Mouse (Mus musculus) heart, postnatal 0 days (tissue): Measurements from ENCODE around the gene Lsm12. TPM values are rescaled to one million over a fixed set of nuclear protein-coding genes. Genes with fewer than 3 reads are reported as not detected.

ENCODE experiments used
- ATAC-seq: fragments of 200-750 bp; cut with Nextera tagmentation; 2 replicates; pipeline ENCODE4 v1.8.0; 2017; ENCODE audit warnings: low read depth, moderate number of reproducible peaks, moderate library complexity; ENCODE audit not compliant: insufficient read depth
- DNase-seq: peaks from one replicate; pipeline ENCODE4 v3.0.0-alpha.2; 2016; ENCODE audit warnings: low spot score
- H3K27ac ChIP-seq: fragments of 300-500 bp; sonication (generic); 2 replicates; pipeline ENCODE4 v1.5.1; 2014; ENCODE audit warnings: low read depth, mild to moderate bottlenecking
- H3K27me3 ChIP-seq: fragments of 300-500 bp; sonication (generic); 2 replicates; pipeline ENCODE4 v1.6.1; 2014; ENCODE audit warnings: low read length, mixed read lengths; ENCODE audit not compliant: control insufficient read depth, insufficient read depth
- H3K36me3 ChIP-seq: fragments of 300-500 bp; sonication (generic); replicated peaks from 2 replicates; pipeline ENCODE4 v1.6.1; 2014; ENCODE audit warnings: low read length, mixed read lengths; ENCODE audit not compliant: control insufficient read depth, insufficient read depth
- H3K4me1 ChIP-seq: fragments of 300-500 bp; sonication (generic); 2 replicates; pipeline ENCODE4 v1.6.1; 2014; ENCODE audit warnings: antibody characterized with exemption; ENCODE audit not compliant: control insufficient read depth, insufficient read depth
- H3K4me2 ChIP-seq: fragments of 300-500 bp; sonication (generic); 2 replicates; pipeline ENCODE4 v1.6.1; 2014; ENCODE audit warnings: low read depth, mild to moderate bottlenecking, low read length, moderate library complexity
- H3K4me3 ChIP-seq: fragments of 300-500 bp; sonication (generic); 2 replicates; pipeline ENCODE4 v1.5.1; 2014; ENCODE audit warnings: low read depth, low read length
- H3K9ac ChIP-seq: fragments of 300-500 bp; sonication (generic); replicated peaks from 2 replicates; pipeline ENCODE4 v1.6.1; 2014; ENCODE audit warnings: low read depth, low read length, mixed read lengths
- H3K9me3 ChIP-seq: fragments of 300-500 bp; sonication (generic); replicated peaks from 2 replicates; pipeline ENCODE4 v1.6.1; 2016; ENCODE audit warnings: low read length; ENCODE audit not compliant: control insufficient read depth
- CTCF ChIP-seq: IDR thresholded peaks from 2 replicates; pipeline ENCODE4 v1.5.1; 2016; ENCODE audit warnings: antibody characterized with exemption, control low read depth, low read depth
- EP300 ChIP-seq: IDR thresholded peaks from 2 replicates; pipeline ENCODE4 v1.6.1; 2016; ENCODE audit warnings: antibody characterized with exemption, low read depth
- WGBS: fragments of 180-500 bp; shearing (Covaris S2); extraction: QIAGEN DNeasy Blood & Tissue Kit; methylation state at CpG from one replicate; pipeline ENCODE4 v1.1.7; 2014; 5-methylcytosine and 5-hydroxymethylcytosine counted together
- polyA plus RNA-seq: library from polyadenylated mRNA; unstranded; fragments of >200 nt; fragmentation: Nextera tagmentation; extraction: Ambion mirVana; gene quantifications from 2 replicates; pipeline ENCODE4 v1.2.1, GENCODE M21; 2015
- total RNA-seq: library from RNA; depleted of rRNA; stranded (reverse); fragments of >200 nt; gene quantifications from 2 replicates; pipeline ENCODE4 v1.2.3, GENCODE M21; 2014; ENCODE audit warnings: low replicate concordance

Lsm12 gene
- total and polyA plus RNA-seq, 2 experiments from 2014 or later: 36.0 to 92.7 TPM

DNA sequence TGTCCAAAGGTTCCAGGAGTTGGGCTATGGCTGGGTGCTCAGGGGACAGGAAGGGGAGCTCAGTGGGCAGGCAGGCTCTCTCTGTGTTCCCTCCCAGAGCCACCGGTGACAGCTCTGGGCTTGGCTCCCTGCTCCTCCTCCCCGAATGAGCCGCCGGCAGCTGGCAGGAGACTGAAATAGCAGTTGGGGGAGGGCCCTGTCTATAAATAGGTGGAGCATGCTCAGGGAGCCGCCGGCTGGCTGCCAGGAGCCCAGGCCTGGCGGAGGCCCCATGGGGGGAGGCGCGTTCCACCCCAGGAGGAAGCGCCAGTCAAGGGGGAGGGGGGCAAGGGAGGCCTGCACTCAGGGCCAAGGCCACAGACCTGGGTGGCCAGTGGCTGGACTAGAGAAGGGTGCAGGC lies 33.7 kb upstream of the Lsm12 start:
- peak overlapping the region; percentile 92 for H3K27ac ChIP-seq
- ATAC-seq (peak; percentile 73), DNase-seq (peak; percentile 98)
- peaks cover 5% of the 10 kb centered on the region; the same call in 1 of the 2 replicates for H3K36me3 ChIP-seq
- H3K9me3 ChIP-seq: no peaks in the 10 kb centered on the region
- H3K4me3 ChIP-seq: peak overlapping the region; percentile 58
- peaks cover 87% of the 10 kb centered on the region for H3K4me1 ChIP-seq
- 0% methylated on average over 10 of the region's 10 CpGs for WGBS
- peak overlapping the region; percentile 80 for H3K4me2 ChIP-seq
- TF ChIP-seq CTCF: no peak
- TF ChIP-seq EP300: peak; percentile 99
- H3K9ac ChIP-seq: peak overlapping the region; percentile 65
- no peaks in the 10 kb centered on the region for H3K27me3 ChIP-seq

DNA sequence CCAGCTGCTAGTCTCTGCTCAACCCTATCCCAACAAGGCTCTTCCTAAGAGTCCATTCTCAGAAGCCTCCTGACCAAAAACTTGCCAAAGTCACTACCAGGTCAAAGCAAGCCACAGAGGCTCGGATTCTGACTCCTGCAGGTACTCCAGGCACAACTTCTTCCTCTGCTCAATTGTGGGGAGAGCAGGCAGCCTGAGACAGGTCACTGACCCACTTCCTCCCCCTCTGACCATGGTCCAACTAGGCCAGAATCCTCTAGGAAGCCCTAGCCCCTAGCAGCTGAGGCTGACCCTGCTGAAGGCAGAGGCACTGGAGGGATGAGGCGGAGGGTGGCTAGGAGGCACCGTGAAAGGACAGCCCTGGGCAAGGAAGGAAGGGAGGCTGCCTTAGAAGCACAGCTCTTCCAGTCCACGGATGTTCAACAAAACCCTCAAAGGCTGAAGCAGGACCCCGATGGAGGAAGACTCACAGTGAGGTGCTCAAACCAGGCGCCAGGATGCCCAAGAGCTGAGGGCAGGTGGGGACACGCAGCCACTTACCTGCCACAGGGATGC lies 32.9 kb upstream of the Lsm12 start:
- Histone ChIP-seq H3K36me3 (peaks cover 5% of the 10 kb centered on the region; the same call in 1 of the 2 replicates), H3K27ac (peak overlapping the region; percentile 92), H3K4me2 (peak overlapping the region; percentile 80), H3K4me3 (peak overlapping the region; percentile 58), H3K4me1 (peaks cover 91% of the 10 kb centered on the region), H3K9ac (peak overlapping the region; percentile 65), H3K27me3 (no peaks in the 10 kb centered on the region), H3K9me3 (no peaks in the 10 kb centered on the region)
- DNase-seq: peak; percentile 46
- TF ChIP-seq CTCF (no peak), EP300 (no peak)
- WGBS: 19% methylated on average over 7 of the region's 7 CpGs
- ATAC-seq: no peak

GRCm38 (mm10) chr11:102217396-102217795 lies 32.3 kb upstream of the Lsm12 start:
- WGBS: 37% methylated on average over 6 of the region's 6 CpGs
- no peak for ATAC-seq
- DNase-seq: no peak
- H3K9me3 ChIP-seq: no peaks in the 10 kb centered on the region
- H3K36me3 ChIP-seq: peaks cover 5% of the 10 kb centered on the region; the same call in 1 of the 2 replicates
- peak overlapping the region; percentile 58 for H3K4me3 ChIP-seq
- H3K4me2 ChIP-seq: peak overlapping the region; percentile 80
- H3K4me1 ChIP-seq: peaks cover 90% of the 10 kb centered on the region
- H3K9ac ChIP-seq: peak overlapping the region; percentile 65
- TF ChIP-seq CTCF (no peak), EP300 (no peak)
- peak overlapping the region; percentile 92 for H3K27ac ChIP-seq
- no peaks in the 10 kb centered on the region for H3K27me3 ChIP-seq

DNA sequence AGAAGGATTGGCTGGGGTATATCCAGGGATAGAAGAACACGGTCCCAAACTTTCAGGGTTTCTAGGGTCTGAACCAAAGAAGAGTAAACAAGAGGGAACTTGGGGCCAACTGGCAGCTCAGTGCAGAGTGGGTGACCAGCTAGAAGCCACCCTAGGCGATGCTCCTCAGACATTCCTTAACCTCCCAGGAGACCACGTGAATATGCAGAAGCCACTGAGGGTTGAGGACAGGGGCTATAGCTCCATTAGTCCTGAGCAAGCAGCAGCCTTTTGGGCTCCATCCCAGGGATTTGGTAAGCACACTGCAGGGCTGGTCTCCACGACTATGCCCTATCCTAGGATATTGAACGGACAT lies 31.8 kb upstream of the Lsm12 start:
- Histone ChIP-seq H3K36me3 (peaks cover 5% of the 10 kb centered on the region; the same call in 1 of the 2 replicates), H3K27ac (peak overlapping the region; percentile 92), H3K27me3 (no peaks in the 10 kb centered on the region), H3K4me3 (peak overlapping the region; percentile 58), H3K9me3 (no peaks in the 10 kb centered on the region), H3K4me2 (peak overlapping the region; percentile 80), H3K4me1 (peaks cover 87% of the 10 kb centered on the region), H3K9ac (peak overlapping the region; percentile 65)
- 17% methylated on average over 5 of the region's 5 CpGs for WGBS
- DNase-seq (peak; percentile 50), ATAC-seq (no peak)
- no peak for TF ChIP-seq CTCF
- no peak for TF ChIP-seq EP300

DNA sequence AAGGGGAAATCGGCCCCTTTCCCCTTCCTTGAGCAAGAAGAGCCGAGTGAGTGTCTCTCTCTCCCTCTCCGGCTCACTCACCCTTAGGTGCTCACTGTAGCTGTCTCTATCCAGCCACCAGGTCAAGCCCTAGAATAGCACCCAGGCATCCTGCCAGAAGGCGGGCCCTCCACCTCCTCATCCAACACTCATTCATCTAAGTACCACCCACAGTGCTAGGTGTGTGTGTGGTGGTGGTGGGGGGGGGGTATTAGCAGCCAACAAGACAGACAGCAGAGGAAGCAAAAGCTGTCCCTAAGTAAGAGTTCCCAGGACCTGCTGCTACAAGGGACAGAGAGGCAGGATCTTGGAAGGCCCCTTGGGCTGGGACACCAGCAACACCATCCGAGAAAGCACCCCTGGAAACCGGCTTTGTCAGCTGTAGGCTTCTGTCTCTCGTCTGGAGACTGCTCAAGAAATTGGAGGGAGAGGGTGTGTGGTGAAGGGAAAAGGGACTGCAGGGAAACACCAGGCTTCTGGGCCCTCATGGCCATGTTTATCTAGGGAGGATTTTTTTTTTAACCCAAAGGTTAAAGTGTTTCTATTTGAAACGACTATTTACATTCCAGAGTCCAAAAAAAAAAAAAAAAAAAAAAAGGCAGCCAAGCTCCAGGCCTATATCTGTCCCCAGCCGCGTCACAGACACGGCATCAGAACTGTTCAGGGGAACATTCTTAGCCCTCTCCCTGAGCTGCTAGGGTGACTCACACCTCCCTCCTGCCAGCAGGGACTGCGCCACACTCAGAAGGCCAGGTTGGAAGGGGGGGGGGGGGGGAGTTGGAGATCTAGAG lies 31.2 kb upstream of the Lsm12 start:
- no peaks in the 10 kb centered on the region for H3K9me3 ChIP-seq
- H3K4me1 ChIP-seq: peaks cover 86% of the 10 kb centered on the region
- TF ChIP-seq EP300 (no peak), CTCF (no peak)
- peak overlapping the region; percentile 80 for H3K4me2 ChIP-seq
- peak; percentile 96 for DNase-seq
- H3K36me3 ChIP-seq: peaks cover 2% of the 10 kb centered on the region; the same call in 1 of the 2 replicates
- H3K4me3 ChIP-seq: peak overlapping the region; percentile 58
- H3K9ac ChIP-seq: peak overlapping the region; percentile 65
- H3K27me3 ChIP-seq: no peaks in the 10 kb centered on the region
- peak overlapping the region; percentile 92 for H3K27ac ChIP-seq
- peak; percentile 73 for ATAC-seq
- 7% methylated on average over 12 of the region's 12 CpGs for WGBS
